Mouse (Mus musculus): ENCODE measurements around the gene Cfhr1. TPM values are rescaled to one million over a fixed set of nuclear protein-coding genes. Genes with fewer than 3 reads are reported as not detected.

Cfhr1 gene
- total RNA-seq (2014; fragmentation: Nextera tagmentation): not detected in 2 replicates
- total RNA-seq (2017): not detected in 2 replicates

DNA sequence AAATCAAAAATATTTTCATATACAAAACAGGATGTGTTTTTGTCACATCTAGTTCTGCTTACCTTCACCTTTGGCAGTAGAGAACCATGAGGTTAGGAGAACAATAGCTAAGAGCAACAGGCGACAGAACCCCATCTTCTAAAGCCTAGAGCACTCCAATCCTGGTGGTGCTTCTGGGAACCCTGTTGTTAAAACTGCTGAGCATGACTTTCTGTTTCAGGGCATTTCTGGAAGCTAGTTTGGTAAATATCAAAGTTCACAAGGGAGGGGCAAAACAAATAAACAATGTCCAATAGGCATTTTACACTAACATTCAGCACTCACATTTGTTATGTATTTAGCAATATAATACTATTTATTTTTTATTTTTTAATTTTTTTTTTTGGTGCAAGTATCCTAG lies at the start of gene Cfhr1:
Cfhr1 (minus strand) TSS at position 249 of the 400 bp plus-strand sequence.
- ATAC-seq (replicated peaks; ENCODE audit: low FRiP score, low TSS enrichment, poor library complexity, severe bottlenecking): no peak

DNA sequence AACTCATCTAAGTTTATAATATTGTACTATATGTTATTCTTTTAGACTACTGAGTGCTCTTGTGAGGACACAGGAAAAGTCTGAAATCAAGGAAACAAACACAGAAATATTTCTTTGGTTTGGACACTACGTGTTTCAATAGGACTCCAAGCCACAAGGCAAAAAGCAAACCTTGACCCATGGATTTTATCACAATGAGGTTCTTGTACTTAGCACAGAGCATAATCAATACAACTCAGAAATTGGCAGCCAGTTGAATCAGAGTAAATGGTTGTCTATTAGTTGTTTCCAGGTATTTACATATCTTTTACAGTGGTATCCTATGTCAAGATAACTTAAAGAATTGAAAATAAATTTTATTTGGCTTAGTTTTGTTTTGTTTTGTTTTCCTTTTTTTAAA lies 8.8 kb downstream of the Cfhr1 start:
- no peak for ATAC-seq (replicated peaks; ENCODE audit: low FRiP score, low TSS enrichment, poor library complexity, severe bottlenecking)

DNA sequence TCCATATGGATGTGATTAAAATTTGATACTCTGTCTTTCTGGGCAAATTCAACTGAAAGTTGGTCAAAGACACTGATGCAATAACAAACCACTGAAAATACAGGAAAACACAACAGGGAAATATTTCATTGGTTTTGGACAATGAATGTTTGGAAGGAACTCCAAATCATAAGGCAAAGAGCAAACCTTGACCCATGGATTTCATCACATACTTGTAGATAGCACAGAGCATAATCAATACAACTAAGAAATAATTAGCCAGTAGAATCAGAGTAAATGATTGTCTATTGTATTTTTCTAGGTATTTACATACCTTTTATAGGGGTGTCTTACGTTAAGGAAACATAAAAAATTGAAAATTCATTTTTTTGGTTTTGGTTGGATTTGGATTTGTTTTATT lies 11.5 kb downstream of the Cfhr1 start:
- ATAC-seq (replicated peaks; ENCODE audit: low FRiP score, low TSS enrichment, poor library complexity, severe bottlenecking): no peak

DNA sequence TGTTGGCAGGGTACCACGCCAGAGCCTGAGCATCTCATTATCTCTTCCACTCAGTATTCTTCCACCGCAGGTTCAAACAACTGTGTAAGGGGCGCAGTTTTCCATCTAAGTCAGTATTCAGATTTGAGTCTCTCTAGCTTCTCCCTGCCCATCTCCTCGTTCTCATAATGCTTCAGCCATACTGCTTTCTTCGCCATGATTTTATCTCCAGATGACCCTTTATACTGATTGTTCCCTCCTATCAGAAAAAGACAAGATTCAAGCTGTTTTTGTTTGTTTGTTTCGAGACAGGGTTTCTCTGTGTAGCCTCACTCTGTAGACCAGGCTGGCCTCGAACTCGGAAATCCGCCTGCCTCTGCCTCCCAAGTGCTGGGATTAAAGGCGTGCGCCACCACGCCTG lies 45.5 kb downstream of the Cfhr1 start:
- ATAC-seq (replicated peaks; ENCODE audit: low FRiP score, low TSS enrichment, poor library complexity, severe bottlenecking): no peak

DNA sequence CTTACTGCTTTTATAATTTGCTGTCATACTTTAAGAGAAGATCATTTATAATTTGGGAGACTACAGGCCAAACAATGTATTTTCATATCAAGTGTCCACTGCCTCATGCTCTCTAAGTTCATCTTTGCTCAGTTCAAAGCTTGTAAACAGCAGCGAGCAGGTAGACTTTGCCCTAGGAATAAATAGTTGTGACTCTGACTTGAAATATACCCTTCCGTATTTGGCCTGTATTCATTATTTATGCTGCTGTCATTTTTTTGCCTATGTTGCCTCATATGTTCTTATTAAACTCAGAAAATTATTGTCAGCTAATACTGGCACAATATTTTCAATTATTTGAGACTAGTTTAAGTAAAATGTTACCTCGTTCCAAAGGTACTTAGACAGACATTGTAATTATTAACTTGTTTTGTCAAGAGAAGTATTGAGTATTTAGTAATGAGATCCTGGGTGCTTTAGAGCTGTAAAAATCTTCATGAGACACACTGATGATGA lies 58.8 kb downstream of the Cfhr1 start, which contains the start of gene F13b:
F13b (plus strand) TSS at position 445 of the 495 bp plus-strand sequence.
- no peak for ATAC-seq (replicated peaks; ENCODE audit: low FRiP score, low TSS enrichment, poor library complexity, severe bottlenecking)

DNA sequence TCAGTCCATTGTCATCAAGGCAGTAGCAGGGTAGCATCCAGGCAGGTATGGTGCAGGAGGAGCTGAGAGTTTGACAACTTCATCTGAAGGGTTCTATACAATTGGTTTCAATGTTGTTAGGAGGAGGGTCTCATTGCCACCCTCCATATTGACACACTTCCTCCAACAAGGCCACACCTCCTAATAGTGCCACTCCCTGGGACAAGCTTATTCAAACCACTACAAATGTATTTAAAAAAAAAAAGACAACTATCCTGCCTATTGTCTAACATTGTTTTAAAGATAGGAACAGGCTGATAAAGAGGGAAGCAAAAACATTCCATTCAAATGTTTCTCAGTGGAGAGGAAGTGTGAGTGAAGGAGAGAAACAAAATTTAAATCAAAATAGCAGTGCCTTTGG lies 60.3 kb downstream of the Cfhr1 start:
- no peak for ATAC-seq (replicated peaks; ENCODE audit: low FRiP score, low TSS enrichment, poor library complexity, severe bottlenecking)

Other genes with a start within 250 kb of the Cfhr1 start
- not detected in 2 replicates for gene Crb1, start 183.2 kb downstream of the Cfhr1 start, total RNA-seq (2014; fragmentation: Nextera tagmentation)
- not detected in 2 replicates for gene Crb1, start 183.2 kb downstream of the Cfhr1 start, total RNA-seq (2017)
- 12.6 and 13.3 TPM in 2 replicates for gene Zbtb41, start 138.0 kb downstream of the Cfhr1 start, total RNA-seq (2014; fragmentation: Nextera tagmentation)
- gene Zbtb41, start 138.0 kb downstream of the Cfhr1 start, total RNA-seq (2017): 14.1 and 30.5 TPM in 2 replicates
- gene Aspm, start 105.5 kb downstream of the Cfhr1 start, total RNA-seq (2014; fragmentation: Nextera tagmentation): 26.5 and 32.8 TPM in 2 replicates
- gene Aspm, start 105.5 kb downstream of the Cfhr1 start, total RNA-seq (2017): 44.5 and 49.7 TPM in 2 replicates
- not detected in 2 replicates for gene F13b, start 58.6 kb downstream of the Cfhr1 start, total RNA-seq (2014; fragmentation: Nextera tagmentation)
- not detected in 2 replicates for gene F13b, start 58.6 kb downstream of the Cfhr1 start, total RNA-seq (2017)
- not detected in 2 replicates for gene Gm4788, start 221.0 kb upstream of the Cfhr1 start, total RNA-seq (2014; fragmentation: Nextera tagmentation)
- gene Gm4788, start 221.0 kb upstream of the Cfhr1 start, total RNA-seq (2017): not detected in 2 replicates

Data from megakaryocyte-erythroid progenitor cell, adult 5-6 weeks (primary cell).